28 mouse cellular contexts compared by ENCODE assay signal in the genomic region with DNA sequence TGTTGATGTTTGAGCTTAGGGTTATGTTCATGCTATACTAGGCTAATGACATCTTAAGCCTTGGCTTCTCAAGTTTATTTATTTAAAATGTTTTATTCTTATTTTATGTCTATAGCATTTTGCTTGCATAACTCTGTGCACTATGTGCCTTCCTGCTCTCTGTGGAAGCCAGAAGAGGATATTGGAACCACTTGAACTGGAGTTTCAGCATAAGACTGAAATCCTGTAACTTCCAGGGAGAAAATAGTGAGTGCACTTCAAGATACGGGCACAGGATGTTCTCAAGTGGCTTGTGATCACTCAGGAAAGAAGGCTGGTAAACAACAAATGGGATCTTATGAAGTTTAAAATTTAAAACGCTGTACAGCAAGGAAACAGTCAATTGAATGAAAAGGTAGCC.
"Had no signal": no experiment of that assay in that cellular context is flagged by ENCODE, and none has a peak within 500 bp of the region (broad histone marks: within the 10 kb centered on the region; RNA-seq: fewer than 3 reads in every experiment).

No protein-coding gene starts in this region.

- H3K4me3 ChIP-seq: embryonic facial prominence, embryonic 10.5 days; embryonic facial prominence, embryonic 12.5 days; embryonic facial prominence, embryonic 13.5 days; embryonic facial prominence, embryonic 15.5 days; erythroblast, embryonic 14.5 days; forebrain, embryonic 10.5 days; forebrain, embryonic 12.5 days; forebrain, embryonic 13.5 days; forebrain, embryonic 15.5 days; gastrocnemius, adult 2 months had no signal

- H3K36me3 ChIP-seq: embryonic facial prominence, embryonic 10.5 days; embryonic facial prominence, embryonic 12.5 days; embryonic facial prominence, embryonic 13.5 days; embryonic facial prominence, embryonic 15.5 days; forebrain, embryonic 10.5 days; forebrain, embryonic 12.5 days; forebrain, embryonic 15.5 days had no signal

- H3K9ac ChIP-seq: embryonic facial prominence, embryonic 12.5 days; embryonic facial prominence, embryonic 13.5 days; embryonic facial prominence, embryonic 15.5 days; forebrain, embryonic 12.5 days; forebrain, embryonic 13.5 days; forebrain, embryonic 15.5 days; forebrain, postnatal 0 days had no signal

- H3K4me2 ChIP-seq: embryonic facial prominence, embryonic 12.5 days; embryonic facial prominence, embryonic 13.5 days; embryonic facial prominence, embryonic 15.5 days; forebrain, embryonic 12.5 days; forebrain, embryonic 13.5 days; forebrain, embryonic 15.5 days had no signal

- H3K9me3 ChIP-seq: embryonic facial prominence, embryonic 10.5 days; embryonic facial prominence, embryonic 12.5 days; embryonic facial prominence, embryonic 13.5 days; embryonic facial prominence, embryonic 15.5 days; forebrain, embryonic 10.5 days; forebrain, embryonic 12.5 days; forebrain, embryonic 13.5 days; forebrain, embryonic 15.5 days had no signal

- ATAC-seq: forebrain, embryonic 13.5 days; forebrain, embryonic 14.5 days; forebrain, embryonic 15.5 days; forebrain, embryonic 16.5 days; forebrain, postnatal 0 days had no signal

- H3K4me1 ChIP-seq: embryonic facial prominence, embryonic 15.5 days had no signal

- DNase-seq: cerebellum, adult 2 months; cerebellum, adult 8-10 months; cerebellum, adult 9-10 months; cerebellum, adult 9-11 months; cerebellum, postnatal 10 days; cerebellum, postnatal 14 days; cerebellum, postnatal 25 days; cerebellum, postnatal 36 days; embryo, embryonic 11 days; forebrain, postnatal 0 days; gastrocnemius, adult 2 months; gastrocnemius, postnatal 10 days; gastrocnemius, postnatal 14 days; gastrocnemius, postnatal 25 days; gastrocnemius, postnatal 36 days; heart, adult 11 months; heart, adult 18-20 months had no signal

- H3K27me3 ChIP-seq: embryonic facial prominence, embryonic 12.5 days; embryonic facial prominence, embryonic 13.5 days; embryonic facial prominence, embryonic 15.5 days; forebrain, embryonic 12.5 days; forebrain, embryonic 13.5 days; forebrain, embryonic 15.5 days had no signal

- H3K27ac ChIP-seq: embryonic facial prominence, embryonic 10.5 days; embryonic facial prominence, embryonic 12.5 days; embryonic facial prominence, embryonic 13.5 days; embryonic facial prominence, embryonic 15.5 days; forebrain, embryonic 10.5 days; forebrain, embryonic 12.5 days; forebrain, embryonic 13.5 days; forebrain, embryonic 15.5 days; gastrocnemius, adult 2 months had no signal
